Comparison of ENCODE assay signal across 8 mouse cellular contexts in genomic region chr1:182516758-182517676, GRCm38 (mm10). TPM values are rescaled to one million over a fixed set of nuclear protein-coding genes. Genes with fewer than 3 reads are reported as not detected.
A peak's percentile ranks its signal among the peaks of the same experiment; 100 is the strongest.
DNase-seq lines count a peak whose midpoint lies in the region; ATAC-seq and TF ChIP-seq lines count a peak whose summit lies in the region.

TSS of gene Capn2 (minus strand) at chr1:182517608.

- H3K4me3 ChIP-seq in C2C12 (ENCODE audit: insufficient read depth, poor library complexity, severe bottlenecking), result peak within 1 kb of the TSS; percentile 88
- H3K4me3 ChIP-seq in forebrain, embryonic 13.5 days, result peak within 1 kb of the TSS; percentile 74
- peak within 1 kb of the TSS; percentile 83 for H3K4me3 ChIP-seq in heart, embryonic 16.5 days (ENCODE audit: low read length)
- H3K4me3 ChIP-seq in liver, embryonic 14.5 days (ENCODE audit: insufficient read depth in 1 of 2, low read depth in 2 of 2, low read length in 2 of 2), result peak within 1 kb of the TSS; percentile 56 to 60
- H3K4me3 ChIP-seq in stomach, embryonic 14.5 days (ENCODE audit: low read depth, low read length), result peak within 1 kb of the TSS; percentile 82

- H3K9me3 ChIP-seq in forebrain, embryonic 13.5 days (replicated peaks), result no peaks in the 10 kb centered on the region
- H3K9me3 ChIP-seq in heart, embryonic 16.5 days (replicated peaks; ENCODE audit: control insufficient read depth, low read length), result no peaks in the 10 kb centered on the region
- no peaks in the 10 kb centered on the region for H3K9me3 ChIP-seq in liver, embryonic 14.5 days (ENCODE audit: control insufficient read depth, low read length)
- H3K9me3 ChIP-seq in stomach, embryonic 14.5 days (ENCODE audit: control insufficient read depth, low read depth, low read length), result no peaks in the 10 kb centered on the region

- TF ChIP-seq CTCF in C2C12 (IDR thresholded peaks at IDR 0.05; ENCODE audit: control insufficient read depth, insufficient read depth, insufficient read length), result peak; percentile 86
- peak; percentile 43 for TF ChIP-seq CTCF in brain, embryonic 14.5 days (IDR thresholded peaks at IDR 0.05; ENCODE audit: borderline replicate concordance, extremely low read depth, insufficient read depth, insufficient read length)
- peak; percentile 49 for TF ChIP-seq CTCF in liver, embryonic 14.5 days (IDR thresholded peaks at IDR 0.05; ENCODE audit: low read depth)

- peak; percentile 97 for ATAC-seq in forebrain, embryonic 13.5 days
- ATAC-seq in heart, embryonic 16.5 days (replicated peaks; ENCODE audit: extremely low read depth, insufficient read depth, low FRiP score), result peak; percentile 85
- peak; percentile 75 for ATAC-seq in liver, embryonic 14.5 days (ENCODE audit: insufficient read depth)
- peak; percentile 89 for ATAC-seq in stomach, embryonic 14.5 days (ENCODE audit: insufficient number of reproducible peaks, insufficient read depth, low FRiP score, low read depth)

- no peaks in the 10 kb centered on the region for H3K27me3 ChIP-seq in C2C12 (ENCODE audit: control insufficient read depth, insufficient read depth, insufficient read length)
- H3K27me3 ChIP-seq in forebrain, embryonic 13.5 days, result peaks cover 18% of the 10 kb centered on the region
- no peaks in the 10 kb centered on the region for H3K27me3 ChIP-seq in heart, embryonic 16.5 days (ENCODE audit: control insufficient read depth, insufficient read depth, low read length)
- peaks cover 15% of the 10 kb centered on the region for H3K27me3 ChIP-seq in liver, embryonic 14.5 days (ENCODE audit: control insufficient read depth, insufficient read depth, low read length)
- no peaks in the 10 kb centered on the region for H3K27me3 ChIP-seq in stomach, embryonic 14.5 days (ENCODE audit: control insufficient read depth, insufficient read depth, low read length)

- peaks cover 49% of the 10 kb centered on the region for H3K79me3 ChIP-seq in C2C12 (ENCODE audit: low read depth)

- peak; percentile 86 for DNase-seq in brain, embryonic 14.5 days (ENCODE audit: low read depth)
- DNase-seq in kidney, postnatal 25 days, result peak; percentile 89 to 93
- no peak for DNase-seq in liver, embryonic 14.5 days (ENCODE audit: low read depth in 3 of 3, low spot score in 3 of 3)
- DNase-seq in natural killer cell, adult 2 months (ENCODE audit: low spot score in 2 of 2), result peak; percentile 79

- peak within 1 kb of the TSS; percentile 78 for H3K27ac ChIP-seq in forebrain, embryonic 13.5 days
- peak within 1 kb of the TSS; percentile 90 for H3K27ac ChIP-seq in heart, embryonic 16.5 days (ENCODE audit: low read length)
- no peak within 1 kb of the TSS for H3K27ac ChIP-seq in liver, embryonic 14.5 days
- peak within 1 kb of the TSS; percentile 88 for H3K27ac ChIP-seq in stomach, embryonic 14.5 days (ENCODE audit: low read length)

- peaks cover 23% of the 10 kb centered on the region for H3K36me3 ChIP-seq in C2C12 (ENCODE audit: control insufficient read depth, insufficient read depth)
- H3K36me3 ChIP-seq in forebrain, embryonic 13.5 days (ENCODE audit: poor library complexity, severe bottlenecking), result peaks cover 8% of the 10 kb centered on the region
- H3K36me3 ChIP-seq in heart, embryonic 16.5 days (ENCODE audit: control insufficient read depth, insufficient read depth), result peaks cover 2% of the 10 kb centered on the region
- no peaks in the 10 kb centered on the region for H3K36me3 ChIP-seq in liver, embryonic 14.5 days (replicated peaks; ENCODE audit: control insufficient read depth, insufficient read depth, low read depth)
- peaks cover 3% of the 10 kb centered on the region; the same call in 1 of the 2 replicates for H3K36me3 ChIP-seq in stomach, embryonic 14.5 days (ENCODE audit: control insufficient read depth, insufficient read depth, low read length)

- TF ChIP-seq EP300 in liver, embryonic 14.5 days (IDR thresholded peaks at IDR 0.05; ENCODE audit: low read depth), result no peak

- H3K79me2 ChIP-seq in C2C12 (ENCODE audit: control insufficient read depth, insufficient read depth), result peaks cover 65% of the 10 kb centered on the region

- TF ChIP-seq POLR2A in brain, embryonic 14.5 days (IDR thresholded peaks at IDR 0.05; ENCODE audit: borderline replicate concordance, extremely low read depth, insufficient read depth, insufficient read length, poor library complexity, severe bottlenecking), result peak; percentile 81

- under 1% methylated on average over 62 of the region's 84 CpGs for WGBS in forebrain, embryonic 13.5 days
- under 1% methylated on average over 84 of the region's 84 CpGs for WGBS in heart, embryonic 16.5 days
- 1% methylated on average over 84 of the region's 84 CpGs for WGBS in liver, embryonic 14.5 days (ENCODE audit: insufficient replicate concordance)
- WGBS in stomach, embryonic 14.5 days, result under 1% methylated on average over 79 of the region's 84 CpGs

- H3K4me2 ChIP-seq in forebrain, embryonic 13.5 days, result peak within 1 kb of the TSS; percentile 90
- H3K4me2 ChIP-seq in heart, embryonic 16.5 days (ENCODE audit: low read depth, low read length), result peak within 1 kb of the TSS; percentile 80
- H3K4me2 ChIP-seq in liver, embryonic 14.5 days (ENCODE audit: low read depth), result peak within 1 kb of the TSS; percentile 60
- peak within 1 kb of the TSS; percentile 72 for H3K4me2 ChIP-seq in stomach, embryonic 14.5 days (replicated peaks; ENCODE audit: low read depth, low read length)

- peaks cover 17% of the 10 kb centered on the region for H3K4me1 ChIP-seq in forebrain, embryonic 13.5 days
- H3K4me1 ChIP-seq in heart, embryonic 16.5 days (ENCODE audit: control insufficient read depth, insufficient read depth, low read length), result peaks cover 43% of the 10 kb centered on the region
- peaks cover 0 to 5% of the 10 kb centered on the region in 2 experiments; a peak in 2 of 4 replicates for H3K4me1 ChIP-seq in liver, embryonic 14.5 days (replicated peaks; ENCODE audit: control insufficient read depth in 2 of 2, insufficient read depth in 2 of 2, low read length in 1 of 2)
- peaks cover 35% of the 10 kb centered on the region for H3K4me1 ChIP-seq in stomach, embryonic 14.5 days (ENCODE audit: control insufficient read depth, insufficient read depth, low read length)

- H3ac ChIP-seq in C2C12 (ENCODE audit: control insufficient read depth, insufficient read length, low read depth), result peak within 1 kb of the TSS; percentile 92

- peak within 1 kb of the TSS; percentile 91 for H3K9ac ChIP-seq in forebrain, embryonic 13.5 days
- H3K9ac ChIP-seq in heart, embryonic 16.5 days (ENCODE audit: low read length), result peak within 1 kb of the TSS; percentile 95
- H3K9ac ChIP-seq in liver, embryonic 14.5 days (replicated peaks), result peak within 1 kb of the TSS; percentile 58
- H3K9ac ChIP-seq in stomach, embryonic 14.5 days (replicated peaks; ENCODE audit: low read depth, low read length), result peak within 1 kb of the TSS; percentile 92

TF ChIP-seq in C2C12, 6 proteins besides CTCF, POLR2A, EP300 and RAD21:
- TF ChIP-seq MAX (IDR thresholded peaks at IDR 0.05), result peak; percentile 12
- no peak for TF ChIP-seq FOSL1 (IDR thresholded peaks at IDR 0.05; ENCODE audit: insufficient read depth, low read length, poor library complexity, severe bottlenecking)
- TF ChIP-seq USF1 (IDR thresholded peaks at IDR 0.05; ENCODE audit: low read depth), result no peak
- no peak for TF ChIP-seq MYOD1 (IDR thresholded peaks at IDR 0.05; ENCODE audit: control insufficient read depth, insufficient read length, low read depth)
- TF ChIP-seq CEBPB (IDR thresholded peaks at IDR 0.05; ENCODE audit: low read depth), result no peak
- TF ChIP-seq MYOG (IDR thresholded peaks at IDR 0.05; ENCODE audit: control insufficient read depth, extremely low read depth, insufficient read length), result no peak

RNA-seq across cellular contexts. Expression of gene Capn2, which starts in this region (rescaled TPM):
- polyA plus RNA-seq in C2C12 (2012; fragmentation: generic; extraction: Trizol), result 171 TPM
- 39.5 and 56.5 TPM in 2 replicates for polyA plus RNA-seq in brain, embryonic 14.5 days (2012; rRNA removed)
- polyA plus RNA-seq in forebrain, embryonic 13.5 days (2015; fragmentation: Nextera tagmentation; extraction: Ambion mirVana), result 63.8 and 65.1 TPM in 2 replicates
- 91.1 and 91.7 TPM in 2 replicates for polyA plus RNA-seq in heart, embryonic 16.5 days (2015; fragmentation: Nextera tagmentation; extraction: Ambion mirVana)
- 6.5 and 9.8 TPM in 2 replicates for polyA plus RNA-seq in liver, embryonic 14.5 days (2012; rRNA removed)
- 13.6 and 16.4 TPM in 2 replicates for polyA plus RNA-seq in liver, embryonic 14.5 days (2014; fragmentation: Nextera tagmentation; extraction: Ambion mirVana)
- polyA plus RNA-seq in stomach, embryonic 14.5 days (2014; fragmentation: Nextera tagmentation; extraction: Ambion mirVana), result 89.2 and 96.4 TPM in 2 replicates

Comparison
In these comparisons a context has a peak if more than half of its experiments do, and no peak if none do; other contexts are left out.
1. DNase-seq: peak in brain, embryonic 14.5 days (single experiment), kidney, postnatal 25 days (2 of 2) and natural killer cell, adult 2 months (2 of 2); none in liver, embryonic 14.5 days (0 of 3).
2. Peak in every context shown above with its lines, with median percentiles within 50 percentile points of each other: H3K4me3 ChIP-seq, CTCF ChIP-seq, ATAC-seq, H3K4me2 ChIP-seq and H3K9ac ChIP-seq.